Mouse (Mus musculus): ENCODE measurements at regions not wholly inside any gene's neighbourhood (a gene's known extent, or its start where the extent isn't known, plus 50 kb on each side); places are given as distances from the start of the nearest gene placed in this dataset.
A peak's percentile ranks its signal among the peaks of the same experiment; 100 is the strongest.

GRCm38 (mm10) chr13:44394016-44394415, 335.3 kb upstream of the Jarid2 start:
- DNase-seq (ENCODE audit: low read depth, low spot score) = no peak

GRCm38 (mm10) chr13:44398613-44399369, 330.5 kb upstream of the Jarid2 start:
- no peak for DNase-seq (ENCODE audit: low read depth, low spot score)

- no peak for DNase-seq (ENCODE audit: low read depth, low spot score)
Observed at GRCm38 (mm10) chr13:44399370-44399685, 329.9 kb upstream of the Jarid2 start.

- peak; percentile 38 for DNase-seq (ENCODE audit: low read depth, low spot score)
Observed at GRCm38 (mm10) chr13:44399831-44400321, 329.4 kb upstream of the Jarid2 start.

- DNase-seq (ENCODE audit: low read depth, low spot score) = no peak
Observed at GRCm38 (mm10) chr13:44404010-44404575, 325.2 kb upstream of the Jarid2 start.

GRCm38 (mm10) chr13:44407307-44407706, 322.0 kb upstream of the Jarid2 start:
- no peak for DNase-seq (ENCODE audit: low read depth, low spot score)

- DNase-seq (ENCODE audit: low read depth, low spot score) = peak; percentile 57
Observed at GRCm38 (mm10) chr13:44408619-44408959, 320.7 kb upstream of the Jarid2 start.

GRCm38 (mm10) chr13:44408960-44409719, 320.1 kb upstream of the Jarid2 start:
- peak; percentile 35 for DNase-seq (ENCODE audit: low read depth, low spot score)

- no peak for DNase-seq (ENCODE audit: low read depth, low spot score)
Observed at GRCm38 (mm10) chr13:44409720-44410047, 319.6 kb upstream of the Jarid2 start.

- no peak for DNase-seq (ENCODE audit: low read depth, low spot score)
Observed at GRCm38 (mm10) chr13:44411781-44412496, 317.3 kb upstream of the Jarid2 start.

- DNase-seq (ENCODE audit: low read depth, low spot score) = no peak
Observed at GRCm38 (mm10) chr13:44413305-44413704, 316.0 kb upstream of the Jarid2 start.

- no peak for DNase-seq (ENCODE audit: low read depth, low spot score)
Observed at GRCm38 (mm10) chr13:44415971-44416370, 313.3 kb upstream of the Jarid2 start.

- no peak for DNase-seq (ENCODE audit: low read depth, low spot score)
Observed at GRCm38 (mm10) chr13:44416986-44417385, 312.3 kb upstream of the Jarid2 start.

- no peak for DNase-seq (ENCODE audit: low read depth, low spot score)
Observed at GRCm38 (mm10) chr13:44419056-44419455, 310.2 kb upstream of the Jarid2 start.

- DNase-seq (ENCODE audit: low read depth, low spot score) = peak; percentile 60
Observed at GRCm38 (mm10) chr13:44419472-44420226, 309.6 kb upstream of the Jarid2 start.

- no peak for DNase-seq (ENCODE audit: low read depth, low spot score)
Observed at GRCm38 (mm10) chr13:44420227-44420592, 309.1 kb upstream of the Jarid2 start.

- DNase-seq (ENCODE audit: low read depth, low spot score) = no peak
Observed at GRCm38 (mm10) chr13:44420941-44421340, 308.3 kb upstream of the Jarid2 start.

- DNase-seq (ENCODE audit: low read depth, low spot score) = no peak
Observed at GRCm38 (mm10) chr13:44421426-44421825, 307.8 kb upstream of the Jarid2 start.

GRCm38 (mm10) chr13:44421922-44422321, 307.4 kb upstream of the Jarid2 start:
- DNase-seq (ENCODE audit: low read depth, low spot score) = no peak

GRCm38 (mm10) chr13:44430492-44430891, 298.8 kb upstream of the Jarid2 start:
- DNase-seq (ENCODE audit: low read depth, low spot score) = no peak

- no peak for DNase-seq (ENCODE audit: low read depth, low spot score)
Observed at GRCm38 (mm10) chr13:44437709-44438108, 291.6 kb upstream of the Jarid2 start.

GRCm38 (mm10) chr13:44441061-44441460, 288.2 kb upstream of the Jarid2 start:
- no peak for DNase-seq (ENCODE audit: low read depth, low spot score)
